Mouse (Mus musculus) intestine, embryonic 16.5 days (tissue): ENCODE data around the gene Magt1. TPM values are rescaled to one million over a fixed set of nuclear protein-coding genes. Genes with fewer than 3 reads are reported as not detected.
A peak's percentile ranks its signal among the peaks of the same experiment; 100 is the strongest.
"Not testable (repeated sequence)": the region's sequence is repeated elsewhere in the genome, so short reads cannot be mapped to it uniquely, and the experiment has no call there.

Experiments
- ATAC-seq: fragments of 200-750 bp; cut with Nextera tagmentation; 2 replicates; pipeline ENCODE4 v1.8.0; 2017; ENCODE audit warnings: moderate TSS enrichment, moderate library complexity
- H3K27ac ChIP-seq: fragments of 300-500 bp; sonication (generic); 2 replicates; pipeline ENCODE4 v1.5.1; 2014; ENCODE audit warnings: mild to moderate bottlenecking, low read length
- H3K27me3 ChIP-seq: fragments of 300-500 bp; sonication (generic); replicated peaks from 2 replicates; pipeline ENCODE4 v1.6.1; 2014; ENCODE audit warnings: low read length, control low read depth, mixed read lengths; ENCODE audit not compliant: control insufficient read depth, insufficient read depth
- H3K36me3 ChIP-seq: fragments of 300-500 bp; sonication (generic); 2 replicates; pipeline ENCODE4 v1.6.1; 2014; ENCODE audit warnings: low read length, control low read depth; ENCODE audit not compliant: control insufficient read depth, insufficient read depth
- H3K4me1 ChIP-seq: fragments of 300-500 bp; sonication (generic); 2 replicates; pipeline ENCODE4 v1.6.1; 2014; ENCODE audit warnings: low read length, control low read depth, mixed read lengths; ENCODE audit not compliant: control insufficient read depth, insufficient read depth
- H3K4me2 ChIP-seq: fragments of 300-500 bp; sonication (generic); 2 replicates; pipeline ENCODE4 v1.6.1; 2014; ENCODE audit warnings: low read depth, low read length, control low read depth
- H3K4me3 ChIP-seq: fragments of 300-500 bp; sonication (generic); 2 replicates; pipeline ENCODE4 v1.5.1; 2014; ENCODE audit warnings: mild to moderate bottlenecking, low read length
- H3K9ac ChIP-seq: fragments of 300-500 bp; sonication (generic); 2 replicates; pipeline ENCODE4 v1.6.1; 2014; ENCODE audit warnings: low read depth, low read length
- H3K9me3 ChIP-seq: fragments of 300-500 bp; sonication (generic); 2 replicates; pipeline ENCODE4 v1.6.1; 2016; ENCODE audit warnings: low read length, control low read depth; ENCODE audit not compliant: control insufficient read depth
- WGBS: fragments of 180-500 bp; shearing (Covaris S2); extraction: QIAGEN DNeasy Blood & Tissue Kit; methylation state at CpG from one replicate; pipeline ENCODE4 v1.1.7; 2014; 5-methylcytosine and 5-hydroxymethylcytosine counted together
- polyA plus RNA-seq: library from polyadenylated mRNA; unstranded; fragments of >200 nt; fragmentation: Nextera tagmentation; extraction: Ambion mirVana; gene quantifications from 2 replicates; pipeline ENCODE4 v1.2.1, GENCODE M21; 2015

Gene Magt1
- polyA plus RNA-seq, 1 experiment from 2014 or later, result 79.8 TPM

DNA sequence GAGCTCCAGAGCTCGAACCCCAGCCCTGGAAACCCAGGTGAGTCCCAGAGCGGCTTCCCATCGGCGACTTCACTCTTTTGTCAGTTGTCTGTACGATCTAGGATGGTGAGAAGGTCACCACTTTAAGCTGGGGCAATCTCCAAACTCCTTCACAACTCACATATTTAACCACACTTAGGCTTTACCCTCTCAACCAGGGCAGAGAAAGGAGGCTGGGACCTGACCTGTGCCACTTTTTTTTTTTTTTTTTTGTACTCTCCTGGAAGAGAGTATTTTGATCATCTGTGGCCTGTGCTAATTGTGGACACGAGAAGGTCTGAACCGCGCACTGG, 15.6 kb upstream of the Magt1 start:
- Histone ChIP-seq H3K4me2 (peak overlapping the region; percentile 46; the same call in 1 of the 2 replicates), H3K9me3 (no peaks in the 10 kb centered on the region), H3K9ac (peak overlapping the region; percentile 71), H3K4me3 (peak overlapping the region; percentile 55), H3K27me3 (no peaks in the 10 kb centered on the region), H3K27ac (peak overlapping the region; percentile 74), H3K36me3 (no peaks in the 10 kb centered on the region), H3K4me1 (no peaks in the 10 kb centered on the region)
- WGBS, result 19% methylated on average over 8 of the region's 8 CpGs
- peak; percentile 45 for ATAC-seq

DNA sequence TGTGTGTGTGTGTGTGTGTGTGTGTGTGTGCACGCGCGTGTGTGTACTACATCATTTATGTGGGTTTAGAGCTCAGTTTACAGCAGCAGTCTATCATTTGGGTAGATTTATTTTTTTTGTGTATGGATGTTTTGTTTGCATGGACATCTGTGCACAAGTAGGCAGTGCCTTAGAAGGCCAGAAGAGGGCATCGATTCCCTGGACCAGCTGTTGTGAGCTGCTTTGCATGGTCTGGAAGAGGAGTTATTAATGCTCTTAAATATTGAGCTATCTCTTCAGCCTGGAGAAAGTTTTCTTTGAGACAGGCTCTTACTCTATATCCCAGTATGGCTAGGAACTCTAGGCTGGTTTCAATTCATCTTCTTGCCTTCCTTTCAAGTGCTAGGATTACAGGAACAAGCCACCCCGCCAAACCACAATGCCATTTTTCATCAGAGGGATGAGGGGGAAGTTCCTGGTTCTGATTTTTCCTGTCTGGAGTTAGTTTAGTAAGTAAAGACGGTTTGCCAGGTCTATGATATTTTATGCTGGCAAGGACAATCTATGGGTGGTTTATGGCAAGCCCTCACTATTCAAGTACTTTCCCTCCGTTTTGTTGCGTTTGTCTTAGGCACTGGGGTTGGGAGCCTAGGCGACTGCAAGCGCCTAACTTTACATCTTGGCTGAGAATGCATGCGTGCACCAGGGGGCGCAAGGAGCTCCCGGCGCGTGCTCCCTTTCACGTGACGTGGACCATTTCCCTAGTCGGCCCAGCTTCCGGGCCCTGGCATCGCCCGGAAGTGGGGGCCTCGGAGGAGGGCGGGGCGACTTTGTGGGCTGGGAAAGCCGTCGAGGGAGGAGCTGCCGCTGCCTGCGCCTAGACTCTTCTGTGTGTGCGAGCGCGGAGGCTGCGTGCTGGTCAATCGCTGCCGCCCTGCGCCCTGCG, 15.0 kb upstream of the Magt1 start, which contains the start of gene Atp7a:
Gene Atp7a (plus strand): TSS at position 859 of the 925 bp plus-strand sequence.
- Histone ChIP-seq H3K4me2 (peak within 1 kb of the TSS; percentile 56), H3K9ac (peak within 1 kb of the TSS; percentile 71), H3K27me3 (no peaks in the 10 kb centered on the region), H3K4me1 (no peaks in the 10 kb centered on the region), H3K9me3 (no peaks in the 10 kb centered on the region), H3K27ac (peak within 1 kb of the TSS; percentile 74), H3K4me3 (peak within 1 kb of the TSS; percentile 55), H3K36me3 (no peaks in the 10 kb centered on the region)
- ATAC-seq, result peak; percentile 97
- WGBS, result 14% methylated on average over 33 of the region's 36 CpGs

DNA sequence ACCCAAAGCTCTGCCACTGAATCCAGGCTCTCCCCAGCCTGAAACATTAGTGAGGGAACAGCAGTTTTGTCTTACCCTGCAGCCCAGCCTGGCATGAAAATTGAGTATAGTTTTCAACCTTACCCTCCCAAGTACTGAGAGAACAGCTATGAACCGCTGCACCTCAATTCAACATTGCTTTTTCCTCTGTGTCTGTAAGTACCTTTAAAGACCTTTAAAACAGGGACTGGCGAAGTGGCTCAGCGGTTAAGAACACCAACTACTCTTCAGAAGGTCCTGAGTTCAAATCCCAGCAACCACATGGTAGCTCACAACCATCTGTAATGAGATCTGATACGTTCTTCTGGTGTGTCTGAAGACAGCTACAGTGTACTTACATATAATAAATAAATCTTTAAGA, 5.8 kb upstream of the Magt1 start:
- no peak for ATAC-seq
- Histone ChIP-seq H3K27me3 (no peaks in the 10 kb centered on the region), H3K36me3 (no peaks in the 10 kb centered on the region), H3K4me2 (0 out of 2 replicates have a peak overlapping the region, but pooled peaks have one; percentile 16), H3K4me3 (0 out of 2 replicates have a peak overlapping the region, but pooled peaks have one; percentile 2), H3K4me1 (no peaks in the 10 kb centered on the region), H3K9ac (no peak overlapping the region), H3K27ac (no peak overlapping the region), H3K9me3 (no peaks in the 10 kb centered on the region)
- WGBS, result 91% methylated on average over 4 of the region's 4 CpGs

DNA sequence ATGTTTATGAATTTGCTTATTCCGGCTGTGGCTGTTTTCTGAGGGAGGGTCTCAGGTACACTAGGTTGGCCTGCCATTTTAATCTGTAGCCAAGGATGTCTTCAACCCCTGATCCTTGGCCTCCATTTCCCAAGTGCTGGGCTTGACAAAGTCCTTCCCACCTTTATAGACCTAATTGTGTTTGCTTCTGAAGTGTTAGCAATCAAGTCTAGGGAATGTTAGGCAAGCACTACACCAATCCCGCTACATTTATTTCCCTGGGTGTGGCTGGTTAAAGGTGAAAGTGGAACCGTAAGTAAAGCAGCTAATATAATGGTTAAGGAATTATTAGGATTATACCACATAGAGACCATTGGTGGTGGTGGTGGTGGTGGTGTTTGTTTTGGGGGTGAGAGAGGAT, 5.4 kb upstream of the Magt1 start:
- Histone ChIP-seq H3K4me1 (no peaks in the 10 kb centered on the region), H3K27me3 (no peaks in the 10 kb centered on the region), H3K27ac (no peak overlapping the region), H3K4me2 (0 out of 2 replicates have a peak overlapping the region, but pooled peaks have one; percentile 16), H3K9me3 (no peaks in the 10 kb centered on the region), H3K9ac (no peak overlapping the region), H3K36me3 (no peaks in the 10 kb centered on the region), H3K4me3 (0 out of 2 replicates have a peak overlapping the region, but pooled peaks have one; percentile 2)
- peak; percentile 58 for ATAC-seq
- WGBS, result 77% methylated on average over 3 of the region's 3 CpGs

DNA sequence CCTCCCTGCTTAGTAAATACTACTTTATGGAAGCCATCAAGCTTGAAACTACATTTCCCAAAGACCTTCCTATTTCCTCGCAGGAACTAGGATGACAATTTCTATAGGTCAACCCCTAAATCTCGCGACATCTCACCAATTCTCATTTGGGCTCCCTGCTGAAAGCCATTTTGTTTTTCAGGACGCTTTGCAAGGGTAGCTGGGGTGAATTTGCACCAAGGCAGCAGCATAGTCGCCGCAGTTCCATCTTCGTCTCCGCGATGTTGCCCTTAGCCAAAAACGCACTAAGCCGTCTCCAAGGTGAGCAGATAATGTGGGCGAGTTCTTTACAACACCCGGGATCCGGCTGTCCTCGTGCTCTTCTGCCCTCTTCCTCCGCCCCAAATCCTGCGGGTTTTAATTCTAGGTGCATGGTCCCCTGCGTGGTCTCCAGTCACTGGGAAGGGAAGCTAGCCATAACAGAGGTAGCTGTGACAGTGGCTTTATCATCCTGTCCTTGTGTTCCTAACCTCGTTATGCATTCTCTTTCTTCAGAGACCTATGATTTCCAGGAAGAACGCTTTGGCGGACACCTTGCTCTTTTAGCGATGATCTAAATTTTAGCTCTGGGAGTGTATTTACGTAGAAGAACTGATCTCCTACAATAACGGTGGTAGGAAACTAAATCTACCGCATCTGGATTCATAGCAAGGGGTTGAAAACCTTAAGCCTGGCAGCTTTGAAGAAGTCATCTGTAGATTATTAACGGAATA, 4.0 kb upstream of the Magt1 start, which contains the start of gene Cox7b:
Gene Cox7b (plus strand): TSS at position 130 of the 752 bp plus-strand sequence.
- H3K4me3 ChIP-seq, result peak within 1 kb of the TSS; percentile 57
- H3K27ac ChIP-seq, result peak within 1 kb of the TSS; percentile 82
- no peaks in the 10 kb centered on the region for H3K27me3 ChIP-seq
- ATAC-seq, result peak; percentile 26
- peak within 1 kb of the TSS; percentile 71 for H3K9ac ChIP-seq
- no peaks in the 10 kb centered on the region for H3K4me1 ChIP-seq
- H3K4me2 ChIP-seq, result peak within 1 kb of the TSS; percentile 16; the same call in 1 of the 2 replicates
- H3K9me3 ChIP-seq, result no peaks in the 10 kb centered on the region
- WGBS, result 13% methylated on average over 26 of the region's 26 CpGs
- no peaks in the 10 kb centered on the region for H3K36me3 ChIP-seq

DNA sequence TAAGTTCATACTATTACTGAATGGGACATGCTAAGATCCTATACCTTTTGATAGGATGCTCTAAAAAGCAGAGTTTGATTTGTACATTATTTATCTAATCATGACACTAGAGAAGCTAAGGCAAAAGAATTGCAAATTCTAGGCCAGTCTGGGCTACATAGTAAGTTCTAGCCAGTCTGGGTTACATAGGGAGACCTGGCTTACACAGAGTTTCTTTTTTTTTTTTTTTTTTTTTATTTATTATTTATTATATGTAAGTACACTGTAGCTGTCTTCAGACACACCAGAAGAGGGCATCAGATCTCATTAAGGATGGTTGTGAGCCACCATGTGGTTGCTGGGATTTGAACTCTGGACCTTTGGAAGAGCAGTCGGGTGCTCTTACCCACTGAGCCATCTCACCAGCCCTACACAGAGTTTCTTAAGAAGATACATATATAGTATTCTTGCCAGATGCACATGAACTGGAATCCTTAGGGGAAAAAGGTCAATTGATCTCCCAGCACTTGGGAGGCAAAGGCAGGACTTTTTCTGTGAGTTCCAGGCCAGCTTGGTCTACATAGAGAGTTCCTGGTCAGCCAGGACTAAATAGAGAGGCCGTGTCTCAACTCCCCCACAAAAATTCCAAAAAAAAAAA, 3.2 kb upstream of the Magt1 start:
- H3K27ac ChIP-seq, H3K9me3 ChIP-seq, ATAC-seq, H3K9ac ChIP-seq, H3K27me3 ChIP-seq, H3K4me2 ChIP-seq, H3K4me3 ChIP-seq, H3K36me3 ChIP-seq, H3K4me1 ChIP-seq: not testable (repeated sequence)
- 61% methylated on average over 2 of the region's 2 CpGs for WGBS

DNA sequence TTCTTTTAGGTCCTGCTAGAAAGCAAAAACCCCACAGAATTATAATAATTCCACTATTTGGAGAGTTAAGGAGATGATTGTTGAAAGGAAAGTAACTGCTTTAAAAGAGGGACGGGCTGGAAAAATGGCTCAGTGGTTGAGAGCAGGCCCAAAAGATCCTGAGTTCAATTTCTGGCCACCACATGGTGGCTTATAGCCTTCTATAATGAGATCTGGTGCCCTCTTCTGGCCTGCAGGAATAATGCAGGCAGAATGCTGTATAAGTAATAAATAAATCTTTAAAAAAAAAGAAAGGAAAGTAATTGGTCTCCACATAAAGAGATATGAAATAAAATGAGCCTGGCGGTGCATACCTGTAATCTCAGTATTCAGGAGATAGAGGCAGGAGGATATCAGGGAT, 1.5 kb upstream of the Magt1 start:
- Histone ChIP-seq H3K36me3 (no peaks in the 10 kb centered on the region), H3K4me1 (peaks cover 5% of the 10 kb centered on the region), H3K27ac (no peak overlapping the region), H3K4me2 (no peak overlapping the region), H3K9me3 (no peaks in the 10 kb centered on the region), H3K9ac (no peak overlapping the region), H3K27me3 (no peaks in the 10 kb centered on the region), H3K4me3 (no peak overlapping the region)
- ATAC-seq, result no peak
- 25% methylated on average over 2 of the region's 2 CpGs for WGBS

DNA sequence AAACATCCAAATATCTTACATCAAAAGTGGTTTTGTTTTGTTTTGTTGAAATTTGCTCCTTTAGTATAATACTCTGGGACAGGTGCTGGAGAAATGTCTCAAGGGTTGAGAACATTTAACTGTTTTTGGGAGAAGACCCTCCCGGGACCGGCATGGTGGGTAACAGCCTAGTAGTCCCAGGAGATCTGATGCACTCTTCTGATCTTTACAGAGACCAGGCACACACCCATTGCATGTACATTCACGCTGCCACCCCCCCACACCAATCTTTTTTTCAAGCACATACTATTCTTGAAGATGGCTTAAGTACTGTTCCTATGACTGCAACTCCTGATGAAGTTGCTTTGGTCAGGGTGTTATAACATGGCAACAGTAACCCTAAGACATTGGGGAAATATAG, 853 bp upstream of the Magt1 start:
- H3K9ac ChIP-seq, result peak overlapping the region; percentile 63; the same call in 1 of the 2 replicates
- peak overlapping the region; percentile 52; the same call in 1 of the 2 replicates for H3K4me2 ChIP-seq
- no peaks in the 10 kb centered on the region for H3K9me3 ChIP-seq
- peak overlapping the region; percentile 36; the same call in 1 of the 2 replicates for H3K4me3 ChIP-seq
- H3K27ac ChIP-seq, result peak overlapping the region; percentile 84
- no peak for ATAC-seq
- H3K36me3 ChIP-seq, result no peaks in the 10 kb centered on the region
- no peaks in the 10 kb centered on the region for H3K27me3 ChIP-seq
- peaks cover 5% of the 10 kb centered on the region for H3K4me1 ChIP-seq
- WGBS, result 76% methylated on average over 3 of the region's 3 CpGs

DNA sequence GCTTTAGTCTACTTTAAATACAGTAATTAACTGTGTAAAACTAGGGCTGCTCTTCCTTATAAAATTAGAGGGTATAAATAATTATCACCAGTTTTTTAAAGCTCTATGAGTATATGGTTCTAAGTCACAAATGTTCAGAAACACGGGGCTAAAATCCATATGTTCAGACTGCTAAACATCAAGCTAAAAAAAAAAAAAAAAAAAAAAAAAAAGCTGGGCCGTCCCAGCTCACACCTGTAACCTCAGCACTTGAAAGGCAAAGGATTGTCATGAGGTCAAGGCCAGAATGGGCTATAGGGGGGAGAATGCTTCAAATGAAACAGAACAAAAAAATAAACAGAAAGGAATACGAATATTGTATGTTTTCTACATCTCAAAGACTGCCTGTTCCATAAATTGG, 944 bp downstream of the Magt1 start:
- no peak for ATAC-seq
- Histone ChIP-seq H3K4me2 (peak overlapping the region; percentile 30), H3K27ac (peak overlapping the region; percentile 91; the same call in 1 of the 2 replicates), H3K4me3 (peak overlapping the region; percentile 64), H3K9me3 (no peaks in the 10 kb centered on the region), H3K27me3 (no peaks in the 10 kb centered on the region), H3K4me1 (peaks cover 5% of the 10 kb centered on the region), H3K36me3 (no peaks in the 10 kb centered on the region), H3K9ac (peak overlapping the region; percentile 79; the same call in 1 of the 2 replicates)
- 7% methylated on average over 3 of the region's 3 CpGs for WGBS
